Mouse (Mus musculus) heart, embryonic 13.5 days (tissue): ENCODE measurements around the gene Zfp616. TPM values are rescaled to one million over a fixed set of nuclear protein-coding genes. Genes with fewer than 3 reads are reported as not detected.

Source experiments
- ATAC-seq: fragments of 200-750 bp; cut with Nextera tagmentation; 2 replicates; pipeline ENCODE4 v1.8.0; 2017; ENCODE audit warnings: moderate TSS enrichment; ENCODE audit not compliant: insufficient number of reproducible peaks, low FRiP score, low TSS enrichment; ENCODE audit errors: extremely low read depth
- H3K27ac ChIP-seq: fragments of 300-500 bp; sonication (generic); replicated peaks from 2 replicates; pipeline ENCODE4 v1.5.1; 2015; ENCODE audit warnings: moderate library complexity, mild to moderate bottlenecking, inconsistent platforms
- H3K27me3 ChIP-seq: fragments of 300-500 bp; sonication (generic); replicated peaks from 2 replicates; pipeline ENCODE4 v1.6.1; 2015; ENCODE audit warnings: mild to moderate bottlenecking, inconsistent platforms
- H3K36me3 ChIP-seq: fragments of 300-500 bp; sonication (generic); 2 replicates; pipeline ENCODE4 v1.6.1; 2015; ENCODE audit warnings: mild to moderate bottlenecking, inconsistent platforms
- H3K4me1 ChIP-seq: fragments of 300-500 bp; sonication (generic); 2 replicates; pipeline ENCODE4 v1.6.1; 2015; ENCODE audit warnings: inconsistent platforms
- H3K4me2 ChIP-seq: fragments of 300-500 bp; sonication (generic); 2 replicates; pipeline ENCODE4 v1.6.1; 2015; ENCODE audit warnings: inconsistent platforms, mild to moderate bottlenecking, moderate library complexity
- H3K4me3 ChIP-seq: fragments of 300-500 bp; sonication (generic); 2 replicates; pipeline ENCODE4 v1.5.1; 2015; ENCODE audit warnings: moderate library complexity, mild to moderate bottlenecking, inconsistent platforms
- H3K9ac ChIP-seq: fragments of 300-500 bp; sonication (generic); 2 replicates; pipeline ENCODE4 v1.6.1; 2015; ENCODE audit warnings: inconsistent platforms, mild to moderate bottlenecking, moderate library complexity
- H3K9me3 ChIP-seq: fragments of 300-500 bp; sonication (generic); 2 replicates; pipeline ENCODE4 v1.6.1; 2016; ENCODE audit warnings: inconsistent platforms
- WGBS: fragments of 180-500 bp; shearing (Covaris S2); methylation state at CpG from one replicate; pipeline ENCODE4 v1.1.7; 2015; ENCODE audit warnings: mixed read lengths; 5-methylcytosine and 5-hydroxymethylcytosine counted together
- polyA plus RNA-seq: library from polyadenylated mRNA; unstranded; fragments of >200 nt; fragmentation: Nextera tagmentation; extraction: Ambion mirVana; gene quantifications from 2 replicates; pipeline ENCODE4 v1.2.1, GENCODE M21; 2015

The Zfp616 gene
- not detected in 2 replicates for polyA plus RNA-seq

- no peak within 1 kb of the TSS for H3K4me2 ChIP-seq
- no peak for ATAC-seq
- H3K4me3 ChIP-seq, result no peak within 1 kb of the TSS
- H3K36me3 ChIP-seq, result no peaks in the 10 kb centered on the region
- peaks cover 12% of the 10 kb centered on the region for H3K9me3 ChIP-seq
- 79% methylated on average over 1 of the region's 1 CpGs for WGBS
- H3K27ac ChIP-seq, result no peak within 1 kb of the TSS
- H3K4me1 ChIP-seq, result no peaks in the 10 kb centered on the region
- H3K9ac ChIP-seq, result no peak within 1 kb of the TSS
- no peaks in the 10 kb centered on the region for H3K27me3 ChIP-seq
These were observed at the start of gene Zfp616 for GRCm38 (mm10) chr11:74069655-74070054. Zfp616 (plus strand) TSS chr11:74069955.

- H3K9ac ChIP-seq, result no peak overlapping the region
- no peak overlapping the region for H3K4me2 ChIP-seq
- no peak overlapping the region for H3K27ac ChIP-seq
- no peak overlapping the region for H3K4me3 ChIP-seq
- no peaks in the 10 kb centered on the region for H3K4me1 ChIP-seq
- WGBS, result 52% methylated on average over 3 of the region's 3 CpGs
- ATAC-seq, result no peak
- no peaks in the 10 kb centered on the region for H3K36me3 ChIP-seq
- peaks cover 25% of the 10 kb centered on the region; the same call in 1 of the 2 replicates for H3K9me3 ChIP-seq
- no peaks in the 10 kb centered on the region for H3K27me3 ChIP-seq
These were observed 18.4 kb upstream of the Zfp616 start for GRCm38 (mm10) chr11:74051347-74051746.

- no peak for ATAC-seq
- H3K36me3 ChIP-seq, result no peaks in the 10 kb centered on the region
These were observed 13.3 kb upstream of the Zfp616 start, which contains the start of the genes Olfr139 and Olfr399 for GRCm38 (mm10) chr11:74056451-74056850. Olfr139 (minus strand) TSS chr11:74056551. Olfr399 (minus strand) TSS chr11:74056615.

DNA sequence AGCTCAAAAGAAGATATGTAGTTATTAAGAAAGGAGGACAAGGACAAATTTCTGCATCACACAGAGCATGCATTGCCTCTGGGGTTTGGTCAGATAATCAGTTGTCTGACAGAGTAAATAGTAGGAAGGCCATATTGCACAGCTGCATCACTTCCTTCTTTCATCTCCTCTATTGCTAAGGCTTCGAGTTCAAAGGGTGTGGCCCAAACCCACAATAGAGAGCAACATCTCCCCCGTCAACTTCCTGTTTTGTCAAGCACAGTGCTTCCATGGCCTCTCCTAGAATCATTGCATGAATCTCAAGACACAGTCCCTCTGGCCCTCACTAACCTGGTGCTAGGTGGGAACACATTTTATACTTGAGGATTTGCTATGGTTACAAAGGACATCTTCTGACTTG, 31.0 kb downstream of the Zfp616 start:
- H3K4me1 ChIP-seq, result no peaks in the 10 kb centered on the region
- no peak for ATAC-seq
- no peaks in the 10 kb centered on the region for H3K27me3 ChIP-seq
- peaks cover 19% of the 10 kb centered on the region; the same call in 1 of the 2 replicates for H3K9me3 ChIP-seq
- H3K4me2 ChIP-seq, result no peak overlapping the region
- H3K9ac ChIP-seq, result no peak overlapping the region
- H3K36me3 ChIP-seq, result no peaks in the 10 kb centered on the region
- no peak overlapping the region for H3K27ac ChIP-seq
- no peak overlapping the region for H3K4me3 ChIP-seq
- WGBS, result 42% methylated on average over 2 of the region's 2 CpGs

More at GRCm38 (mm10) chr11:74056451-74056850, 13.3 kb upstream of the Zfp616 start, which contains the start of the genes Olfr139 and Olfr399:
- no peaks in the 10 kb centered on the region for H3K4me1 ChIP-seq
- no peak within 1 kb of the TSS for H3K4me2 ChIP-seq
- no peak within 1 kb of the TSS for H3K9ac ChIP-seq
- no peaks in the 10 kb centered on the region for H3K27me3 ChIP-seq
- H3K9me3 ChIP-seq, result 0 out of 2 replicates have a peak, but pooled peaks cover 25% of the 10 kb centered on the region
- 65% methylated on average over 2 of the region's 2 CpGs for WGBS
- no peak within 1 kb of the TSS for H3K4me3 ChIP-seq
- no peak within 1 kb of the TSS for H3K27ac ChIP-seq

DNA sequence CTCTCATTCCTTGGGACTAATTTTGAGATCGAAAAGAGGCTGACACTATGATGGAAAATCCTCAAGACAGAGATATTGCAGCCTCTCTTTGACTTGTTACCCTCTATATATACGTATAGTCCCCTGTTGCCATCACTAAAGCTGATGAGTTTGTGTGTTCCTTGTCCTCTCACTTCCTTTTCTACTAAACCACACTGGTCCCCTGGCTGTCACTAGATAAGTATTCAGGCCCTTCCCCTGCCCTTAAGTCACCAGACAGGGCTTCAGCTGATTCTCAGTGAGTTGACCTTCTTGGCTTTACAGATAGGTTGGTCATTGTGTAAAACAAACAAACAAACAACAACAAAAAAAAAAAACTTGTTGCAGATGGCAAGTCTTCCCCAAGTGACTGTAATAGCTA, 31.8 kb downstream of the Zfp616 start:
- H3K27ac ChIP-seq, result no peak overlapping the region
- no peak for ATAC-seq
- no peaks in the 10 kb centered on the region for H3K36me3 ChIP-seq
- H3K4me1 ChIP-seq, result no peaks in the 10 kb centered on the region
- no peaks in the 10 kb centered on the region for H3K27me3 ChIP-seq
- WGBS, result 38% methylated on average over 2 of the region's 2 CpGs
- no peak overlapping the region for H3K4me2 ChIP-seq
- H3K9me3 ChIP-seq, result peaks cover 19% of the 10 kb centered on the region; the same call in 1 of the 2 replicates
- H3K4me3 ChIP-seq, result no peak overlapping the region
- H3K9ac ChIP-seq, result no peak overlapping the region

DNA sequence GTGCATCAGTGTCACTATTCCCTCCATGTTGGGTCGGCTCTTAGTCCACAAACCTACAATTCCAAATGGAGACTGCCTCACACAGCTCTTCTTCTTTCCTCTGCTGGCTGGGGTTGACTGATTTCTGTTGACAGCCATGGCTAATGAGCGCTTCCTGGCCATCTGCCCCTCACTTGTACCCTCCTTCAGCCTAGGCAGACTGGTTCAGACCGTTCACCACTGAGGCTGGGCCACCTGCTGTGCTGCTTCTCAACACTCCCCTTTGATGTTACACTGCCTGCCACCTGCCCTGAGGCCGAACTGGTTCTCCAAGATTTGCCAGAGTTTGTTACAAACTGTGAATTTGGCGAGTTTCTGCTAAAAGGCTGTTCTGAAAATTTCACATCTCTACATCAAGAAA, 35.3 kb downstream of the Zfp616 start:
- Histone ChIP-seq H3K27me3 (no peaks in the 10 kb centered on the region), H3K9ac (no peak overlapping the region), H3K4me3 (no peak overlapping the region), H3K27ac (no peak overlapping the region), H3K4me1 (no peaks in the 10 kb centered on the region), H3K36me3 (no peaks in the 10 kb centered on the region), H3K9me3 (peaks cover 27% of the 10 kb centered on the region), H3K4me2 (no peak overlapping the region)
- no peak for ATAC-seq
- 17% methylated on average over 5 of the region's 5 CpGs for WGBS

DNA sequence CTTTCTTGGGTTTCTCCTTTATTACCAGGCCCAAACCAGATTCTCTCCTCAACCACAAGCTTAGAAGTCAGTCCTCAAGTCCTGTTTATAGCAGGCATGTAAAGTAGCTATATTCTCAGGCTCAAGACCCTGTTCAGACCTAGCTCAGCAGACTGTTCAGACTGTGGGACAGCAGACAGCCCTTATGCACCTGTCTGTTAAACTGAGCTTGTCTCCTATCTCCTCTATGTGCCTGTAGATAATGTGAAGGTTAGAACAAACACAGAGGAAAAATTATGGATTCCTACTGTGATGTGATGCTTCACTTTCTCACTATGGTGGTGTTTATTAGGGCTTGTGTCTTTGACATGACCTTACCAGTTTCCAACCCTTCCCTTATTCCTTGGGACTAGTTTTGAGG, 43.7 kb downstream of the Zfp616 start, which contains the start of gene Olfr401:
TSS of gene Olfr401 (plus strand) at position 301 of the 400 bp plus-strand sequence.
- no peaks in the 10 kb centered on the region for H3K4me1 ChIP-seq
- no peak within 1 kb of the TSS for H3K9ac ChIP-seq
- no peaks in the 10 kb centered on the region for H3K27me3 ChIP-seq
- peaks cover 60% of the 10 kb centered on the region for H3K9me3 ChIP-seq
- no peak within 1 kb of the TSS for H3K4me3 ChIP-seq
- H3K36me3 ChIP-seq, result no peaks in the 10 kb centered on the region
- H3K4me2 ChIP-seq, result no peak within 1 kb of the TSS
- ATAC-seq, result no peak
- no peak within 1 kb of the TSS for H3K27ac ChIP-seq

Other genes starting within 250 kb of the Zfp616 start
- gene Olfr393, start 218.5 kb upstream of the Zfp616 start, polyA plus RNA-seq, result not detected in 2 replicates
- not detected in 2 replicates for gene Olfr394, start 179.2 kb upstream of the Zfp616 start, polyA plus RNA-seq
- not detected in 2 replicates for gene Olfr395, start 160.7 kb upstream of the Zfp616 start, polyA plus RNA-seq
- not detected in 2 replicates for gene Olfr23, start 133.3 kb upstream of the Zfp616 start, polyA plus RNA-seq
- gene Olfr397, start 109.1 kb upstream of the Zfp616 start, polyA plus RNA-seq, result not detected in 2 replicates
- gene Olfr398, start 79.5 kb upstream of the Zfp616 start, polyA plus RNA-seq, result not detected in 2 replicates
- not detected in 2 replicates for gene Olfr139, start 13.4 kb upstream of the Zfp616 start, polyA plus RNA-seq
- not detected in 2 replicates for gene Olfr399, start 13.3 kb upstream of the Zfp616 start, polyA plus RNA-seq
- gene Olfr401, start 43.8 kb downstream of the Zfp616 start, polyA plus RNA-seq, result not detected in 2 replicates
- gene Olfr402, start 83.6 kb downstream of the Zfp616 start, polyA plus RNA-seq, result not detected in 2 replicates
- gene Olfr403, start 116.3 kb downstream of the Zfp616 start, polyA plus RNA-seq, result not detected in 2 replicates
- gene Olfr43, start 141.4 kb downstream of the Zfp616 start, polyA plus RNA-seq, result not detected in 2 replicates
- not detected in 2 replicates for gene Olfr406, start 189.9 kb downstream of the Zfp616 start, polyA plus RNA-seq
- not detected in 2 replicates for gene Olfr59, start 213.8 kb downstream of the Zfp616 start, polyA plus RNA-seq